Mouse (Mus musculus) hindbrain, embryonic 14.5 days (tissue): ENCODE results near the gene Slc22a15. TPM values are rescaled to one million over a fixed set of nuclear protein-coding genes. Genes with fewer than 3 reads are reported as not detected.

Experiments used
- ATAC-seq: fragments of 200-750 bp; cut with Nextera tagmentation; 2 replicates; pipeline ENCODE4 v1.8.0; 2017; ENCODE audit warnings: moderate number of reproducible peaks, mild to moderate bottlenecking, moderate TSS enrichment, moderate library complexity; ENCODE audit not compliant: low FRiP score
- DNase-seq: peaks from one replicate; pipeline ENCODE4 v3.0.0-alpha.2; 2015; ENCODE audit warnings: low spot score
- H3K27ac ChIP-seq: fragments of 300-500 bp; sonication (generic); 2 replicates; pipeline ENCODE4 v1.5.1; 2014; ENCODE audit warnings: mild to moderate bottlenecking, moderate library complexity
- H3K27me3 ChIP-seq: fragments of 300-500 bp; sonication (generic); 2 replicates; pipeline ENCODE4 v1.6.1; 2014; ENCODE audit warnings: mild to moderate bottlenecking, low read length, mixed read lengths; ENCODE audit not compliant: control insufficient read depth, insufficient read depth
- H3K36me3 ChIP-seq: fragments of 300-500 bp; sonication (generic); replicated peaks from 2 replicates; pipeline ENCODE4 v1.6.1; 2014; ENCODE audit not compliant: control insufficient read depth, insufficient read depth
- H3K4me1 ChIP-seq: fragments of 300-500 bp; sonication (generic); replicated peaks from 2 replicates; pipeline ENCODE4 v1.6.1; 2014; ENCODE audit warnings: antibody characterized with exemption, low read length, mixed read lengths; ENCODE audit not compliant: control insufficient read depth, insufficient read depth
- H3K4me2 ChIP-seq: fragments of 300-500 bp; sonication (generic); replicated peaks from 2 replicates; pipeline ENCODE4 v1.6.1; 2014; ENCODE audit warnings: mild to moderate bottlenecking, moderate library complexity
- H3K4me3 ChIP-seq: fragments of 300-500 bp; sonication (generic); replicated peaks from 2 replicates; pipeline ENCODE4 v1.5.1; 2014; ENCODE audit warnings: mild to moderate bottlenecking, low read length
- H3K9ac ChIP-seq: fragments of 300-500 bp; sonication (generic); 2 replicates; pipeline ENCODE4 v1.6.1; 2014
- H3K9me3 ChIP-seq: fragments of 300-500 bp; sonication (generic); 2 replicates; pipeline ENCODE4 v1.6.1; 2016; ENCODE audit warnings: low read length; ENCODE audit not compliant: control insufficient read depth
- WGBS: fragments of 180-500 bp; shearing (Covaris S2); extraction: QIAGEN DNeasy Blood & Tissue Kit; methylation state at CpG from one replicate; pipeline ENCODE4 v1.1.7; 2014; 5-methylcytosine and 5-hydroxymethylcytosine counted together
- polyA plus RNA-seq: library from polyadenylated mRNA; unstranded; fragments of >200 nt; fragmentation: Nextera tagmentation; extraction: Ambion mirVana; gene quantifications from 2 replicates; pipeline ENCODE4 v1.2.1, GENCODE M21; 2014

The Slc22a15 gene
- polyA plus RNA-seq, 1 experiment from 2014 or later = 6.4 TPM

GRCm38 (mm10) chr3:101947250-101947649 lies 23.0 kb upstream of the Slc22a15 start:
- no peaks in the 10 kb centered on the region; the same call in 1 of the 2 replicates for H3K4me1 ChIP-seq
- H3K36me3 ChIP-seq = no peaks in the 10 kb centered on the region
- no peaks in the 10 kb centered on the region for H3K9me3 ChIP-seq
- no peaks in the 10 kb centered on the region for H3K27me3 ChIP-seq
- WGBS = 89% methylated on average over 4 of the region's 4 CpGs
- DNase-seq = no peak
- no peak overlapping the region for H3K4me3 ChIP-seq
- ATAC-seq = no peak
- no peak overlapping the region for H3K27ac ChIP-seq
- no peak overlapping the region for H3K9ac ChIP-seq
- no peak overlapping the region for H3K4me2 ChIP-seq

DNA sequence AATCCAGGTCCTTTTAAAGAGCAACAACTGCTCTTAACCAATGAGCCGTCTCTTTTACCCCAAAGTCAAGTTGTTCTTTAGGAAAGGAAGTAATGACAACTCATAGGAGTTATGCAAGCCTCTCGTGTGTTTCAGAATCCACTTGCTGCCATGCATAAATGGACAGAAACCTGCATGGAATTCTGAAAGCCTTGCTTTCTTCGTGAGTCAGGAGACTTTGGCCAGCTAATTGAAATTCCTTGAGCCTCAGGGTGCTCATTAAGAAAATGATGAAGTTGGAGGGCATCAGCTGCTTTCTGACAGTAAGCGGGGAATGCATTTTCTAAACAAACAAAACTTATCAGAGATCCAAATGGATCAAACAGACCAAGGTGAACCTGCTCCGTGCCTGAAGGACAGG lies 21.0 kb upstream of the Slc22a15 start:
- 68% methylated on average over 5 of the region's 5 CpGs for WGBS

GRCm38 (mm10) chr3:101940418-101940817 lies 16.2 kb upstream of the Slc22a15 start:
- no peaks in the 10 kb centered on the region for H3K27me3 ChIP-seq
- no peaks in the 10 kb centered on the region for H3K36me3 ChIP-seq
- no peak overlapping the region for H3K4me3 ChIP-seq
- no peak for ATAC-seq
- no peaks in the 10 kb centered on the region for H3K9me3 ChIP-seq
- DNase-seq = no peak
- no peak overlapping the region for H3K9ac ChIP-seq
- WGBS = 79% methylated on average over 4 of the region's 4 CpGs
- H3K27ac ChIP-seq = no peak overlapping the region
- H3K4me2 ChIP-seq = no peak overlapping the region
- H3K4me1 ChIP-seq = no peaks in the 10 kb centered on the region

More for the DNA sequence above, 21.0 kb upstream of the Slc22a15 start:
- Histone ChIP-seq H3K9ac (no peak overlapping the region), H3K27ac (no peak overlapping the region), H3K36me3 (no peaks in the 10 kb centered on the region), H3K9me3 (no peaks in the 10 kb centered on the region), H3K27me3 (no peaks in the 10 kb centered on the region), H3K4me1 (no peaks in the 10 kb centered on the region), H3K4me2 (no peak overlapping the region), H3K4me3 (no peak overlapping the region)
- DNase-seq = no peak
- no peak for ATAC-seq

DNA sequence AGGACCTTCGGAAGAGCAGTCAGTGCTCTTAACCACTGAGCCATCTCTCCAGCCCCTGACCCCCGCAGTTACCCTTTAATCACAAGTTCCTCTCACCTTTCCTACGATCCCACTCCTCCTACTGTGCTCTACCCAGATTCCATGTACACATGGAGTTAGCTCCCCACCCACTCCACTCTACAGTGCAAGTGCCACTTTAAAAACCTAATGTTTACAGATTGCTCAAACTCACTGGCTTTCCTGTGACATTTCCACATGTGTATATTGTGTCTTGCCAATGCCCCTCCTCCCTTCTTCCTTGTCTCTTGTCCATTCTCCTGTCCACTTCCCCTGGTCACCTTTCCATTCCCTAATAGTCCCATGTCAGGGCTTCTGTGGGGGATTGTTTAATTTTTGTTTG lies 15.6 kb upstream of the Slc22a15 start:
- ATAC-seq = no peak

DNA sequence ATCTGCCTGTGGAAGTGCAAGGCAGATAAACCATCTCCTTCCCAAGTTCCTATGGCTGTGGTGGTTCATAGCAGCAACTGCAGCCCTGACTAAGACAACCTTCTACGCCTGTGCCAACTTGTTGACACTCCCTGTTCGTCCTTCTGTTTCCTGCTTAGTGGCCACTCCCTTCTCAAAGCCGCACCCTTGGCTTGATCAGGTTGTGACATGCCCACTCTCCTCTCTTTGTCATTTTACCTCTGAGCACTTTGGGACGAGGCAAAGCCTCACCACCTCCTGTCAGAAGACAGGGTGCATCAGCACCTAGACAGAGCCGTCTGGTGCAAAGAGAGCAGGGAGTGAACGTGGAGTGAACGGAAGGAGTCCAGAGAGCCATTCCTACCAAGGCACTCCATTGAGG lies 14.9 kb upstream of the Slc22a15 start:
- H3K4me1 ChIP-seq = no peaks in the 10 kb centered on the region
- no peak overlapping the region for H3K4me2 ChIP-seq
- H3K9ac ChIP-seq = no peak overlapping the region
- 82% methylated on average over 7 of the region's 7 CpGs for WGBS
- ATAC-seq (no peak), DNase-seq (no peak)
- H3K27ac ChIP-seq = no peak overlapping the region
- H3K4me3 ChIP-seq = no peak overlapping the region
- H3K9me3 ChIP-seq = no peaks in the 10 kb centered on the region
- no peaks in the 10 kb centered on the region for H3K36me3 ChIP-seq
- H3K27me3 ChIP-seq = no peaks in the 10 kb centered on the region

More for the DNA sequence above, 15.6 kb upstream of the Slc22a15 start:
- Histone ChIP-seq H3K4me3 (no peak overlapping the region), H3K4me1 (no peaks in the 10 kb centered on the region), H3K9me3 (no peaks in the 10 kb centered on the region), H3K4me2 (no peak overlapping the region), H3K27me3 (no peaks in the 10 kb centered on the region), H3K9ac (no peak overlapping the region), H3K36me3 (no peaks in the 10 kb centered on the region), H3K27ac (no peak overlapping the region)
- DNase-seq = no peak
- 86% methylated on average over 3 of the region's 3 CpGs for WGBS

DNA sequence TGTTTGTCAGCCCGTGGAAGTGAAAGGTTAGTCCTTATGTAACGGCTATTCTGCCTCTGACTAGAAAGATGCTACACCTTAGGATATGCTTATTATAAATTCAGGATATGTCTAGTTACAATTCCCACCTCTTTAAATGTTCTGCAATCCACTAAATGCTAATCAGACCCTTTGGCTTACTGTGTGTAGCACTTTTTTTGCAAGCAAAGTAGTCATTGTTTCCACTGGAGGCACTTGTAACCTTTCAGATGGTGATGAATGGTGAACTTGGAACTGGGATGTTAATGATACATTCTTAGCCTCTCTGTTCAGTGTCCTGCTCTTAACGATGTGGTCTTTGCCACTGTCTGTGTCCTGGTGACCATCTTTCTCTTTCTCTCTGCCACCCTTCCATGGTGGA lies 12.1 kb upstream of the Slc22a15 start:
- no peaks in the 10 kb centered on the region for H3K4me1 ChIP-seq
- no peaks in the 10 kb centered on the region for H3K36me3 ChIP-seq
- ATAC-seq = no peak
- no peak overlapping the region for H3K27ac ChIP-seq
- H3K4me3 ChIP-seq = no peak overlapping the region
- H3K9ac ChIP-seq = no peak overlapping the region
- no peak overlapping the region for H3K4me2 ChIP-seq
- H3K9me3 ChIP-seq = no peaks in the 10 kb centered on the region
- no peaks in the 10 kb centered on the region for H3K27me3 ChIP-seq
- DNase-seq = no peak
- WGBS = 52% methylated on average over 3 of the region's 3 CpGs

DNA sequence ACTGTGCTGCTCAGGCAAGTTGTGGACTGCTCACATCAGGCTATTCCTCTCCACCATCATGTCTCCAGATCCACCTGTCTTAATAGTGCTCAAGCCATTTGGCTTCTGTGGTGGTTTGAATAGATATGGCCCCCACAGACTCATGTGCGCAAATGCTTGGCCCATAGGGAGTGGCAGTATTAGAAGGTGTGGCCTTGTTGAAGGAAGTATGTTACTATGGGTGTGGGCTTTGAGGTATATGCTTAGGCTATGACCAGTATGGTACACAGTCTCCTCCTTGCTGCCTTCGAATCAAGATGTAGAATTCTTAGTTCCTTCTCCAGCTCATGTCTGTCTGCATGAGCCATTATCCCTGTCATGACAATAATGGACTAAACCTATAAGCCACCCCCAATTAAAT lies 9.6 kb upstream of the Slc22a15 start:
- H3K4me1 ChIP-seq = peaks cover 16% of the 10 kb centered on the region
- no peak overlapping the region for H3K4me3 ChIP-seq
- no peak overlapping the region for H3K27ac ChIP-seq
- H3K9me3 ChIP-seq = no peaks in the 10 kb centered on the region
- no peaks in the 10 kb centered on the region for H3K27me3 ChIP-seq
- ATAC-seq (no peak), DNase-seq (no peak)
- 92% methylated on average over 2 of the region's 2 CpGs for WGBS
- no peak overlapping the region for H3K9ac ChIP-seq
- H3K4me2 ChIP-seq = no peak overlapping the region
- no peaks in the 10 kb centered on the region for H3K36me3 ChIP-seq

- no peak overlapping the region for H3K27ac ChIP-seq
- H3K27me3 ChIP-seq = no peaks in the 10 kb centered on the region
- peaks cover 28% of the 10 kb centered on the region for H3K4me1 ChIP-seq
- H3K36me3 ChIP-seq = no peaks in the 10 kb centered on the region
- no peaks in the 10 kb centered on the region for H3K9me3 ChIP-seq
- H3K4me3 ChIP-seq = no peak overlapping the region
- H3K4me2 ChIP-seq = no peak overlapping the region
- H3K9ac ChIP-seq = no peak overlapping the region
- WGBS = 38% methylated on average over 4 of the region's 4 CpGs
- ATAC-seq = no peak
- no peak for DNase-seq
These were observed 5.0 kb upstream of the Slc22a15 start for GRCm38 (mm10) chr3:101929105-101929876.

DNA sequence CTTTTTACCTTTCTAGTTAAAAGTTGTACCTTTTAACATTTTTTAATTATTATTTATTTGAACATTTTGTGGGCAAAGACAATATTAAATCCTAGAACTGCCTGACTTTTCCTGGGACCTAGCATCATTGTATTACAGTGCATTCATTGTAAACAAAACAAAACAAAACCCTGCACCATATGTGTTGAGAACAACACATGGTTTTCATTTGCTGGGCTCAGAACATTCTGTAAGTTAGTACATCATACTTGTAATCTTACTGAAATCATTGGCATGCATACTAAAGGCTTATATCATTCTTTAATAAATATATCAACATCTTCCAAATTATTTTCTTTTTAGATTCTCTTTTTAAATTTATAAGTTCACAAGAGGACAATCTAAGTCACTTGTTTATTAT lies 2.4 kb upstream of the Slc22a15 start:
- Histone ChIP-seq H3K4me3 (no peak overlapping the region), H3K9me3 (no peaks in the 10 kb centered on the region), H3K4me2 (no peak overlapping the region), H3K36me3 (no peaks in the 10 kb centered on the region), H3K9ac (no peak overlapping the region), H3K27me3 (no peaks in the 10 kb centered on the region), H3K27ac (no peak overlapping the region), H3K4me1 (peaks cover 47% of the 10 kb centered on the region)
- ATAC-seq = no peak
- DNase-seq = no peak

- peak overlapping the region; percentile 74 for H3K27ac ChIP-seq
- H3K9ac ChIP-seq = peak overlapping the region; percentile 39; the same call in 1 of the 2 replicates
- peaks cover 46% of the 10 kb centered on the region for H3K4me1 ChIP-seq
- ATAC-seq (no peak), DNase-seq (peak; percentile 53)
- H3K9me3 ChIP-seq = no peaks in the 10 kb centered on the region
- WGBS = 71% methylated on average over 1 of the region's 1 CpGs
- H3K4me2 ChIP-seq = peak overlapping the region; percentile 76
- no peaks in the 10 kb centered on the region for H3K27me3 ChIP-seq
- H3K4me3 ChIP-seq = 0 out of 2 replicates have a peak overlapping the region, but pooled peaks have one; percentile 1
- no peaks in the 10 kb centered on the region for H3K36me3 ChIP-seq
These were observed 1.4 kb upstream of the Slc22a15 start for GRCm38 (mm10) chr3:101925663-101926062.
